Mouse (Mus musculus): ENCODE measurements around the gene Pold4. TPM values are rescaled to one million over a fixed set of nuclear protein-coding genes. Genes with fewer than 3 reads are reported as not detected.

Pold4 gene
- polyA plus RNA-seq, 1 experiment from 2014 or later = 27.7 TPM

- Histone ChIP-seq H3K9ac (no peak overlapping the region), H3K4me3 (no peak overlapping the region), H3K36me3 (peaks cover 60% of the 10 kb centered on the region), H3K4me1 (peaks cover 59% of the 10 kb centered on the region), H3K4me2 (no peak overlapping the region), H3K27me3 (no peaks in the 10 kb centered on the region), H3K9me3 (no peaks in the 10 kb centered on the region), H3K27ac (no peak overlapping the region)
- WGBS = 80% methylated on average over 12 of the region's 12 CpGs
- ATAC-seq (ENCODE audit: insufficient number of reproducible peaks, low FRiP score, low TSS enrichment, low read depth) = no peak
Measured at GRCm38 (mm10) chr19:4194776-4195650, 36.7 kb upstream of the Pold4 start.

GRCm38 (mm10) chr19:4196048-4196447 lies 35.7 kb upstream of the Pold4 start:
- Histone ChIP-seq H3K27ac (peak overlapping the region; percentile 30), H3K9ac (no peak overlapping the region), H3K9me3 (no peaks in the 10 kb centered on the region), H3K36me3 (peaks cover 60% of the 10 kb centered on the region), H3K4me2 (no peak overlapping the region), H3K4me1 (peaks cover 65% of the 10 kb centered on the region), H3K27me3 (no peaks in the 10 kb centered on the region), H3K4me3 (no peak overlapping the region)
- no peak for ATAC-seq (ENCODE audit: insufficient number of reproducible peaks, low FRiP score, low TSS enrichment, low read depth)
- whole genome bisulfite sequencing = 44% methylated on average over 2 of the region's 2 CpGs

GRCm38 (mm10) chr19:4196548-4196947 lies 35.2 kb upstream of the Pold4 start:
- H3K9me3 ChIP-seq = no peaks in the 10 kb centered on the region
- no peak overlapping the region for H3K9ac ChIP-seq
- WGBS = 10% methylated on average over 5 of the region's 5 CpGs
- H3K27ac ChIP-seq = peak overlapping the region; percentile 30
- peaks cover 60% of the 10 kb centered on the region for H3K36me3 ChIP-seq
- H3K27me3 ChIP-seq = no peaks in the 10 kb centered on the region
- ATAC-seq (ENCODE audit: insufficient number of reproducible peaks, low FRiP score, low TSS enrichment, low read depth) = no peak
- no peak overlapping the region for H3K4me2 ChIP-seq
- peaks cover 60% of the 10 kb centered on the region for H3K4me1 ChIP-seq
- H3K4me3 ChIP-seq = no peak overlapping the region

GRCm38 (mm10) chr19:4197180-4197579 lies 34.5 kb upstream of the Pold4 start:
- peaks cover 60% of the 10 kb centered on the region for H3K36me3 ChIP-seq
- no peaks in the 10 kb centered on the region for H3K9me3 ChIP-seq
- H3K27ac ChIP-seq = peak overlapping the region; percentile 22; the same call in 1 of the 2 replicates
- no peak for ATAC-seq (ENCODE audit: insufficient number of reproducible peaks, low FRiP score, low TSS enrichment, low read depth)
- H3K27me3 ChIP-seq = no peaks in the 10 kb centered on the region
- no peak overlapping the region for H3K9ac ChIP-seq
- H3K4me2 ChIP-seq = no peak overlapping the region
- no peak overlapping the region for H3K4me3 ChIP-seq
- peaks cover 64% of the 10 kb centered on the region for H3K4me1 ChIP-seq
- WGBS = 58% methylated on average over 3 of the region's 3 CpGs

- peak; percentile 80 for ATAC-seq (ENCODE audit: insufficient number of reproducible peaks, low FRiP score, low TSS enrichment, low read depth)
- H3K9ac ChIP-seq = peak within 1 kb of the TSS; percentile 60
- WGBS = under 1% methylated on average over 34 of the region's 34 CpGs
- peak within 1 kb of the TSS; percentile 88 for H3K4me2 ChIP-seq
- H3K9me3 ChIP-seq = no peaks in the 10 kb centered on the region
- peak within 1 kb of the TSS; percentile 59 for H3K4me3 ChIP-seq
- H3K4me1 ChIP-seq = peaks cover 31% of the 10 kb centered on the region
- H3K27ac ChIP-seq = peak within 1 kb of the TSS; percentile 69
- H3K27me3 ChIP-seq = 0 out of 2 replicates have a peak, but pooled peaks cover 2% of the 10 kb centered on the region
- peaks cover 28% of the 10 kb centered on the region for H3K36me3 ChIP-seq
Measured at GRCm38 (mm10) chr19:4201291-4201909, 30.3 kb upstream of the Pold4 start, which contains the start of gene Rad9a. Gene Rad9a, minus strand, starts transcription at chr19:4201662.

- 25% methylated on average over 7 of the region's 7 CpGs for WGBS
- peak overlapping the region; percentile 88 for H3K4me2 ChIP-seq
- peak overlapping the region; percentile 59 for H3K4me3 ChIP-seq
- ATAC-seq (ENCODE audit: insufficient number of reproducible peaks, low FRiP score, low TSS enrichment, low read depth) = no peak
- no peaks in the 10 kb centered on the region for H3K9me3 ChIP-seq
- H3K27me3 ChIP-seq = 0 out of 2 replicates have a peak, but pooled peaks cover 2% of the 10 kb centered on the region
- peak overlapping the region; percentile 60 for H3K9ac ChIP-seq
- peaks cover 28% of the 10 kb centered on the region for H3K4me1 ChIP-seq
- peaks cover 21% of the 10 kb centered on the region for H3K36me3 ChIP-seq
- H3K27ac ChIP-seq = peak overlapping the region; percentile 51; the same call in 1 of the 2 replicates
Measured at GRCm38 (mm10) chr19:4202149-4202548, 29.6 kb upstream of the Pold4 start.

GRCm38 (mm10) chr19:4203148-4203547 lies 28.6 kb upstream of the Pold4 start:
- Histone ChIP-seq H3K4me1 (peaks cover 24% of the 10 kb centered on the region), H3K9ac (no peak overlapping the region), H3K4me3 (no peak overlapping the region), H3K27ac (no peak overlapping the region), H3K27me3 (0 out of 2 replicates have a peak, but pooled peaks cover 2% of the 10 kb centered on the region), H3K9me3 (no peaks in the 10 kb centered on the region), H3K36me3 (peaks cover 13% of the 10 kb centered on the region), H3K4me2 (no peak overlapping the region)
- 65% methylated on average over 3 of the region's 3 CpGs for WGBS
- no peak for ATAC-seq (ENCODE audit: insufficient number of reproducible peaks, low FRiP score, low TSS enrichment, low read depth)

- Histone ChIP-seq H3K4me2 (no peak overlapping the region), H3K4me1 (peaks cover 24% of the 10 kb centered on the region), H3K27me3 (0 out of 2 replicates have a peak, but pooled peaks cover 2% of the 10 kb centered on the region), H3K9ac (no peak overlapping the region), H3K9me3 (no peaks in the 10 kb centered on the region), H3K4me3 (no peak overlapping the region), H3K27ac (no peak overlapping the region), H3K36me3 (peaks cover 8% of the 10 kb centered on the region)
- no peak for ATAC-seq (ENCODE audit: insufficient number of reproducible peaks, low FRiP score, low TSS enrichment, low read depth)
- WGBS = 57% methylated on average over 13 of the region's 13 CpGs
Measured at GRCm38 (mm10) chr19:4203604-4204326, 27.9 kb upstream of the Pold4 start.

GRCm38 (mm10) chr19:4204889-4205288 lies 26.8 kb upstream of the Pold4 start:
- Histone ChIP-seq H3K4me2 (no peak overlapping the region), H3K36me3 (no peaks in the 10 kb centered on the region), H3K9me3 (no peaks in the 10 kb centered on the region), H3K4me3 (no peak overlapping the region), H3K27me3 (0 out of 2 replicates have a peak, but pooled peaks cover 2% of the 10 kb centered on the region), H3K4me1 (peaks cover 23% of the 10 kb centered on the region), H3K27ac (no peak overlapping the region), H3K9ac (no peak overlapping the region)
- WGBS = 61% methylated on average over 4 of the region's 4 CpGs
- no peak for ATAC-seq (ENCODE audit: insufficient number of reproducible peaks, low FRiP score, low TSS enrichment, low read depth)

- H3K27me3 ChIP-seq = 0 out of 2 replicates have a peak, but pooled peaks cover 2% of the 10 kb centered on the region
- H3K4me1 ChIP-seq = peaks cover 16% of the 10 kb centered on the region
- H3K36me3 ChIP-seq = no peaks in the 10 kb centered on the region
- no peaks in the 10 kb centered on the region for H3K9me3 ChIP-seq
- no peak; the same call in 1 of the 2 replicates for ATAC-seq (ENCODE audit: insufficient number of reproducible peaks, low FRiP score, low TSS enrichment, low read depth)
- no peak overlapping the region for H3K27ac ChIP-seq
- H3K9ac ChIP-seq = no peak overlapping the region
- H3K4me2 ChIP-seq = no peak overlapping the region
- 2% methylated on average over 2 of the region's 2 CpGs for WGBS
- H3K4me3 ChIP-seq = no peak overlapping the region
Measured at GRCm38 (mm10) chr19:4206971-4207370, 24.7 kb upstream of the Pold4 start.

GRCm38 (mm10) chr19:4208563-4208962 lies 23.1 kb upstream of the Pold4 start:
- ATAC-seq (ENCODE audit: insufficient number of reproducible peaks, low FRiP score, low TSS enrichment, low read depth) = no peak
- WGBS = 78% methylated on average over 5 of the region's 5 CpGs
- H3K27ac ChIP-seq = no peak overlapping the region
- no peak overlapping the region for H3K4me2 ChIP-seq
- H3K4me3 ChIP-seq = no peak overlapping the region
- 0 out of 2 replicates have a peak, but pooled peaks cover 2% of the 10 kb centered on the region for H3K27me3 ChIP-seq
- H3K4me1 ChIP-seq = peaks cover 25% of the 10 kb centered on the region
- no peak overlapping the region for H3K9ac ChIP-seq
- no peaks in the 10 kb centered on the region for H3K36me3 ChIP-seq
- no peaks in the 10 kb centered on the region for H3K9me3 ChIP-seq
